In genomic region chr11:4691213-4691612, GRCm38 (mm10) we compare ENCODE assay signal across 14 mouse cellular contexts. TPM values are rescaled to one million over a fixed set of nuclear protein-coding genes. Genes with fewer than 3 reads are reported as not detected.
DNase-seq lines count a peak whose midpoint lies in the region; ATAC-seq and TF ChIP-seq lines count a peak whose summit lies in the region.
"Had no signal": no experiment of that assay in that cellular context is flagged by ENCODE, and none has a peak within 500 bp of the region (broad histone marks: within the 10 kb centered on the region; RNA-seq: fewer than 3 reads in every experiment).

No protein-coding gene starts in this region.

- no peak overlapping the region for H3K27ac ChIP-seq in forebrain, postnatal 0 days (ENCODE audit: low read depth, low read length)
- H3K27ac ChIP-seq in forebrain, embryonic 10.5 days, result no peak overlapping the region
- no peak overlapping the region for H3K27ac ChIP-seq in liver, adult 2 months (replicated peaks; ENCODE audit: insufficient read depth, low read depth, low read length)
- peak overlapping the region; percentile 59; the same call in 1 of the 2 replicates for H3K27ac ChIP-seq in ES-E14 (ENCODE audit: insufficient read depth, low read depth, low read length, poor library complexity, severe bottlenecking)
- no peak overlapping the region for H3K27ac ChIP-seq in left cerebral cortex, adult 2 months
- H3K27ac ChIP-seq: liver, embryonic 13.5 days had no signal

- no peaks in the 10 kb centered on the region for H3K4me1 ChIP-seq in forebrain, postnatal 0 days (ENCODE audit: insufficient read depth)
- no peaks in the 10 kb centered on the region for H3K4me1 ChIP-seq in forebrain, embryonic 10.5 days
- H3K4me1 ChIP-seq in liver, adult 2 months (ENCODE audit: control insufficient read depth, insufficient read depth, low read length), result peaks cover 8% of the 10 kb centered on the region
- H3K4me1 ChIP-seq in ES-E14 (ENCODE audit: control insufficient read depth in 2 of 2, insufficient read depth in 2 of 2, low read length in 2 of 2, poor library complexity in 1 of 2), result peaks cover 2 to 13% of the 10 kb centered on the region in 2 experiments; a peak in 3 of 4 replicates
- H3K4me1 ChIP-seq: liver, embryonic 13.5 days had no signal

- in situ Hi-C loops in ES-E14 (cut with MboI; ENCODE audit: low sequenced_read_pairs in 2 of 2, unreplicated experiment in 2 of 2), result no loop called here

- H3K9me3 ChIP-seq in forebrain, postnatal 0 days (ENCODE audit: low read length), result no peaks in the 10 kb centered on the region
- peaks cover 9% of the 10 kb centered on the region; the same call in 1 of the 2 replicates for H3K9me3 ChIP-seq in forebrain, embryonic 10.5 days
- H3K9me3 ChIP-seq in ES-E14 (ENCODE audit: control insufficient read depth, insufficient read depth, low read depth, low read length), result no peaks in the 10 kb centered on the region

- WGBS in forebrain, postnatal 0 days, result 53% methylated on average over 10 of the region's 10 CpGs
- WGBS in forebrain, embryonic 10.5 days, result 64% methylated on average over 10 of the region's 10 CpGs
- 74% methylated on average over 10 of the region's 10 CpGs for whole genome bisulfite sequencing in liver, adult 2 months

- TF ChIP-seq POLR2A in liver, adult 2 months (IDR thresholded peaks at IDR 0.05; ENCODE audit: extremely low read depth, insufficient read depth, low read length), result no peak

- peak; percentile 73 for ATAC-seq in forebrain, postnatal 0 days

- TF ChIP-seq CTCF in forebrain, postnatal 0 days (IDR thresholded peaks at IDR 0.05; ENCODE audit: low read depth), result no peak
- no peak for TF ChIP-seq CTCF in liver, adult 2 months (IDR thresholded peaks at IDR 0.05; ENCODE audit: low read depth, low read length)
- TF ChIP-seq CTCF in left cerebral cortex, adult 2 months (IDR thresholded peaks at IDR 0.05), result no peak

- H3K9ac ChIP-seq in forebrain, postnatal 0 days, result no peak overlapping the region
- H3K9ac ChIP-seq in liver, adult 2 months (ENCODE audit: low read depth, low read length), result no peak overlapping the region
- peak overlapping the region; percentile 41; the same call in 1 of the 2 replicates for H3K9ac ChIP-seq in ES-E14 (ENCODE audit: insufficient read depth, low read depth, low read length, poor library complexity, severe bottlenecking)
- H3K9ac ChIP-seq: liver, embryonic 13.5 days had no signal

- H3K79me2 ChIP-seq in liver, adult 2 months (ENCODE audit: control insufficient read depth, insufficient read depth, low read length), result no peaks in the 10 kb centered on the region

- H3K4me2 ChIP-seq in forebrain, postnatal 0 days (ENCODE audit: low read depth), result no peak overlapping the region
- H3K4me2 ChIP-seq: liver, embryonic 13.5 days had no signal

- no peaks in the 10 kb centered on the region for H3K36me3 ChIP-seq in forebrain, postnatal 0 days (ENCODE audit: insufficient read depth)
- no peaks in the 10 kb centered on the region for H3K36me3 ChIP-seq in forebrain, embryonic 10.5 days (replicated peaks)
- H3K36me3 ChIP-seq in liver, adult 2 months (ENCODE audit: control insufficient read depth, insufficient read depth, low read length), result no peaks in the 10 kb centered on the region
- no peaks in the 10 kb centered on the region for H3K36me3 ChIP-seq in ES-E14 (ENCODE audit: control insufficient read depth, insufficient read depth, low read length, poor library complexity, severe bottlenecking)
- H3K36me3 ChIP-seq: liver, embryonic 13.5 days had no signal

- intact Hi-C loops in left cerebral cortex, adult 2 months (cut with DNase I), result no loop called here

- no peaks in the 10 kb centered on the region for H3K27me3 ChIP-seq in forebrain, postnatal 0 days (ENCODE audit: insufficient read depth, low read length)
- no peaks in the 10 kb centered on the region for H3K27me3 ChIP-seq in forebrain, embryonic 10.5 days (ENCODE audit: poor library complexity, severe bottlenecking)
- no peaks in the 10 kb centered on the region for H3K27me3 ChIP-seq in liver, adult 2 months (ENCODE audit: control insufficient read depth, insufficient read depth, low read length)

- peak; percentile 47 for DNase-seq in forebrain, postnatal 0 days
- DNase-seq in forebrain, embryonic 10.5 days (ENCODE audit: extremely low spot score, low spot score), result no peak
- peak; percentile 40 for DNase-seq in liver, adult 2 months (ENCODE audit: extremely low read depth, low read depth, low spot score)
- DNase-seq in liver, result no peak
- no peak for DNase-seq in ES-E14 (ENCODE audit: low read depth, low spot score)
- DNase-seq in adrenal gland, postnatal 25 days, result peak; percentile 70
- DNase-seq in kidney, postnatal 14 days, result no peak
- no peak for DNase-seq in left cerebral cortex, adult 2 months (ENCODE audit: extremely low spot score in 1 of 2, low spot score in 2 of 2)
- DNase-seq: cerebellum, adult 9-11 months; liver, embryonic 13.5 days had no signal

- H3K4me3 ChIP-seq in forebrain, postnatal 0 days (ENCODE audit: low read depth, low read length), result no peak overlapping the region
- no peak overlapping the region for H3K4me3 ChIP-seq in forebrain, embryonic 10.5 days
- no peak overlapping the region for H3K4me3 ChIP-seq in liver, adult 2 months (ENCODE audit: insufficient read depth, low read depth, low read length)
- H3K4me3 ChIP-seq in ES-E14 (ENCODE audit: insufficient read depth in 1 of 2, low read depth in 1 of 2, low read length in 2 of 2, poor library complexity in 1 of 2, severe bottlenecking in 1 of 2), result no peak overlapping the region
- no peak overlapping the region for H3K4me3 ChIP-seq in left cerebral cortex, adult 2 months
- H3K4me3 ChIP-seq: liver, embryonic 13.5 days; myocyte had no signal

TF ChIP-seq in ES-E14, 5 proteins besides CTCF, POLR2A, EP300 and RAD21:
- TF ChIP-seq ZNF384 (IDR thresholded peaks at IDR 0.05; ENCODE audit: low read depth, low read length), result no peak
- no peak for TF ChIP-seq CHD2 (IDR thresholded peaks at IDR 0.05; ENCODE audit: low read depth, low read length)
- TF ChIP-seq MAFK (IDR thresholded peaks at IDR 0.05; ENCODE audit: insufficient read depth, low read depth, low read length), result no peak
- no peak for TF ChIP-seq ZC3H11A (IDR thresholded peaks at IDR 0.05; ENCODE audit: borderline replicate concordance, low read depth, low read length)
- no peak for TF ChIP-seq HCFC1 (IDR thresholded peaks at IDR 0.05; ENCODE audit: borderline replicate concordance, insufficient read depth, low read length)
TF ChIP-seq in ES-E14: peak in this region for 0.

RNA-seq across cellular contexts. Expression of gene Uqcr10, which starts 12.9 kb away (rescaled TPM):
- total RNA-seq in forebrain, postnatal 0 days (2014; rRNA removed), result 171 and 220 TPM in 2 replicates
- polyA plus RNA-seq in forebrain, postnatal 0 days (2015; fragmentation: Nextera tagmentation; extraction: Ambion mirVana), result 797 and 1,037 TPM in 2 replicates
- 648 and 652 TPM in 2 replicates for polyA plus RNA-seq in forebrain, embryonic 10.5 days (2016; fragmentation: Nextera tagmentation; extraction: Ambion mirVana)
- total RNA-seq in liver, adult 2 months (2014; rRNA removed), result 702 and 886 TPM in 2 replicates
- 568 and 709 TPM in 2 replicates for polyA plus RNA-seq in liver, adult 2 months (2012; rRNA removed)
- 963 and 1,094 TPM in 2 replicates for total RNA-seq in ES-E14 (2012; rRNA removed)
- total RNA-seq in adrenal gland, postnatal 25 days (2021), result 790 and 849 TPM in 2 replicates
- total RNA-seq in left cerebral cortex, adult 2 months (2021), result 100 to 1,000 TPM; 362 to 374 TPM

RNA-seq across cellular contexts. Expression of gene Zmat5, which starts 13.3 kb away (rescaled TPM):
- total RNA-seq in forebrain, postnatal 0 days (2014; rRNA removed), result 20.6 and 29.5 TPM in 2 replicates
- polyA plus RNA-seq in forebrain, postnatal 0 days (2015; fragmentation: Nextera tagmentation; extraction: Ambion mirVana), result 62.6 and 78.7 TPM in 2 replicates
- 76.8 and 79.6 TPM in 2 replicates for polyA plus RNA-seq in forebrain, embryonic 10.5 days (2016; fragmentation: Nextera tagmentation; extraction: Ambion mirVana)
- total RNA-seq in liver, adult 2 months (2014; rRNA removed), result 3.6 and 5.1 TPM in 2 replicates
- polyA plus RNA-seq in liver, adult 2 months (2012; rRNA removed), result 13.8 and 17.5 TPM in 2 replicates
- 22.4 and 32.3 TPM in 2 replicates for total RNA-seq in ES-E14 (2012; rRNA removed)
- 53.1 and 55.3 TPM in 2 replicates for total RNA-seq in adrenal gland, postnatal 25 days (2021)
- 10 to 100 TPM; 31.1 to 33.9 TPM for total RNA-seq in left cerebral cortex, adult 2 months (2021)

RNA-seq across cellular contexts. Expression of gene Ascc2, which starts 53.7 kb away (rescaled TPM):
- total RNA-seq in forebrain, postnatal 0 days (2014; rRNA removed), result 14.5 and 17.3 TPM in 2 replicates
- polyA plus RNA-seq in forebrain, postnatal 0 days (2015; fragmentation: Nextera tagmentation; extraction: Ambion mirVana), result 12.0 and 14.3 TPM in 2 replicates
- polyA plus RNA-seq in forebrain, embryonic 10.5 days (2016; fragmentation: Nextera tagmentation; extraction: Ambion mirVana), result 38.1 and 38.7 TPM in 2 replicates
- total RNA-seq in liver, adult 2 months (2014; rRNA removed), result 8.5 and 12.4 TPM in 2 replicates
- 9.7 and 9.9 TPM in 2 replicates for polyA plus RNA-seq in liver, adult 2 months (2012; rRNA removed)
- total RNA-seq in ES-E14 (2012; rRNA removed), result 18.9 and 23.8 TPM in 2 replicates
- total RNA-seq in adrenal gland, postnatal 25 days (2021), result 47.8 and 48.2 TPM in 2 replicates
- total RNA-seq in left cerebral cortex, adult 2 months (2021), result 10 to 100 TPM; 18.7 to 21.3 TPM

RNA-seq across cellular contexts. Expression of gene Cabp7, which starts 55.4 kb away (rescaled TPM):
- total RNA-seq in forebrain, postnatal 0 days (2014; rRNA removed), result 5.3 and 5.5 TPM in 2 replicates
- polyA plus RNA-seq in forebrain, postnatal 0 days (2015; fragmentation: Nextera tagmentation; extraction: Ambion mirVana), result 1.3 and 1.6 TPM in 2 replicates
- polyA plus RNA-seq in forebrain, embryonic 10.5 days (2016; fragmentation: Nextera tagmentation; extraction: Ambion mirVana), result 0.15 TPM in 1 of 2 replicates, not detected in the other
- total RNA-seq in liver, adult 2 months (2014; rRNA removed), result not detected in 2 replicates
- polyA plus RNA-seq in liver, adult 2 months (2012; rRNA removed), result not detected in 2 replicates
- 1.9 and 4.5 TPM in 2 replicates for total RNA-seq in ES-E14 (2012; rRNA removed)
- total RNA-seq in adrenal gland, postnatal 25 days (2021), result not detected in 2 replicates
- total RNA-seq in left cerebral cortex, adult 2 months (2021), result 10 to 100 TPM; 15.6 to 22.7 TPM
- total RNA-seq: heart, adult 18-20 months; megakaryocyte progenitor cell, adult 5-6 weeks had no signal
- polyA plus RNA-seq: kidney, embryonic 14.5 days; liver, embryonic 13.5 days had no signal

Comparison
In these comparisons a context has a peak if more than half of its experiments do, and no peak if none do; other contexts are left out.
1. DNase-seq: peak in forebrain, postnatal 0 days (single experiment), liver, adult 2 months (single experiment) and adrenal gland, postnatal 25 days (single experiment); none in forebrain, embryonic 10.5 days (single experiment), liver (single experiment), ES-E14 (single experiment), kidney, postnatal 14 days (single experiment) and left cerebral cortex, adult 2 months (0 of 2).